ENCODE assay signal across 29 mouse cellular contexts in the genomic region with DNA sequence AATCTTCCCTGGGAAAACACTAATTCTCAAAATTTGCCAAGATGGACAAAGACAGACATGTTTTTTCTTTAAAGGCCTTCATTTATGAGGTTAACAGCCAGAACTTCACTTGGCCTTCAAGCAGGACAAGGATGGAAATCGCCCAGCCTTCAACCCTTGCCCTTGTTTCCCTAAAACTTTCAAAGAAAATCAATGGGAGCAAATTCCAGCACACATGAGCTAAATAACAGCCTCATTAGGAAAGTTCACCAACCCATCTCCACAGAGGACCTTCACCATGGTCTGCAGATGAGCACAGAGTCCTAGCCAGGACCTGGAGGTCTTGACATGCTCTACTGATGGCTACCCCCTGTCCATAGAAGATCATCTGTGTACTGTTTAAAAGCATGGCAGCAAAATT.
"Had no signal": no experiment of that assay in that cellular context is flagged by ENCODE, and none has a peak within 500 bp of the region (broad histone marks: within the 10 kb centered on the region; RNA-seq: fewer than 3 reads in every experiment).

No protein-coding gene starts in this region.

- H3K4me3 ChIP-seq: embryonic facial prominence, embryonic 10.5 days; embryonic facial prominence, embryonic 12.5 days; embryonic facial prominence, embryonic 13.5 days; embryonic facial prominence, embryonic 15.5 days; erythroblast, embryonic 14.5 days; forebrain, embryonic 10.5 days; forebrain, embryonic 12.5 days; forebrain, embryonic 13.5 days; forebrain, embryonic 15.5 days; gastrocnemius, adult 2 months; heart, adult 2 months had no signal

- H3K4me2 ChIP-seq: embryonic facial prominence, embryonic 12.5 days; embryonic facial prominence, embryonic 13.5 days; embryonic facial prominence, embryonic 15.5 days; forebrain, embryonic 12.5 days; forebrain, embryonic 13.5 days; forebrain, embryonic 15.5 days had no signal

- H3K36me3 ChIP-seq: embryonic facial prominence, embryonic 10.5 days; embryonic facial prominence, embryonic 12.5 days; embryonic facial prominence, embryonic 13.5 days; embryonic facial prominence, embryonic 15.5 days; forebrain, embryonic 10.5 days; forebrain, embryonic 12.5 days; forebrain, embryonic 15.5 days had no signal

- DNase-seq: cerebellum, adult 2 months; cerebellum, adult 8-10 months; cerebellum, adult 9-10 months; cerebellum, adult 9-11 months; cerebellum, postnatal 10 days; cerebellum, postnatal 14 days; cerebellum, postnatal 25 days; cerebellum, postnatal 36 days; embryo, embryonic 11 days; forebrain, postnatal 0 days; gastrocnemius, adult 2 months; gastrocnemius, postnatal 10 days; gastrocnemius, postnatal 14 days; gastrocnemius, postnatal 25 days; gastrocnemius, postnatal 36 days; heart, adult 11 months; heart, adult 18-20 months; heart, adult 2 months had no signal

- H3K27ac ChIP-seq: embryonic facial prominence, embryonic 10.5 days; embryonic facial prominence, embryonic 12.5 days; embryonic facial prominence, embryonic 13.5 days; embryonic facial prominence, embryonic 15.5 days; forebrain, embryonic 10.5 days; forebrain, embryonic 12.5 days; forebrain, embryonic 13.5 days; forebrain, embryonic 15.5 days; gastrocnemius, adult 2 months; heart, adult 2 months had no signal

- ATAC-seq: forebrain, embryonic 13.5 days; forebrain, embryonic 14.5 days; forebrain, embryonic 15.5 days; forebrain, embryonic 16.5 days; forebrain, postnatal 0 days had no signal

- H3K9me3 ChIP-seq: embryonic facial prominence, embryonic 10.5 days; embryonic facial prominence, embryonic 12.5 days; embryonic facial prominence, embryonic 13.5 days; embryonic facial prominence, embryonic 15.5 days; forebrain, embryonic 10.5 days; forebrain, embryonic 12.5 days; forebrain, embryonic 13.5 days; forebrain, embryonic 15.5 days had no signal

- H3K4me1 ChIP-seq: embryonic facial prominence, embryonic 10.5 days; embryonic facial prominence, embryonic 12.5 days; embryonic facial prominence, embryonic 13.5 days; embryonic facial prominence, embryonic 15.5 days; forebrain, embryonic 10.5 days; forebrain, embryonic 12.5 days; forebrain, embryonic 13.5 days; forebrain, embryonic 15.5 days had no signal

- H3K27me3 ChIP-seq: embryonic facial prominence, embryonic 12.5 days; embryonic facial prominence, embryonic 13.5 days; embryonic facial prominence, embryonic 15.5 days; forebrain, embryonic 12.5 days; forebrain, embryonic 13.5 days; forebrain, embryonic 15.5 days had no signal

- H3K9ac ChIP-seq: embryonic facial prominence, embryonic 12.5 days; embryonic facial prominence, embryonic 13.5 days; embryonic facial prominence, embryonic 15.5 days; forebrain, embryonic 12.5 days; forebrain, embryonic 13.5 days; forebrain, embryonic 15.5 days; forebrain, postnatal 0 days had no signal
